Mouse (Mus musculus): ENCODE results near the gene Shcbp1. TPM values are rescaled to one million over a fixed set of nuclear protein-coding genes. Genes with fewer than 3 reads are reported as not detected.
"Not testable (repeated sequence)": the region's sequence is repeated elsewhere in the genome, so short reads cannot be mapped to it uniquely, and the experiment has no call there.

Gene Shcbp1
- polyA plus RNA-seq, 1 experiment from 2014 or later, result 16.2 TPM

- no peak overlapping the region for H3K4me2 ChIP-seq (replicated peaks; ENCODE audit: low read depth)
These were observed 48.4 kb downstream of the Shcbp1 start for GRCm38 (mm10) chr8:4730942-4731341.

GRCm38 (mm10) chr8:4715546-4715945 lies 63.8 kb downstream of the Shcbp1 start:
- WGBS, result 62% methylated on average over 2 of the region's 2 CpGs
- ATAC-seq, result no peak
- no peak overlapping the region for H3K9ac ChIP-seq (ENCODE audit: low read depth, low read length)
- TF ChIP-seq CTCF (IDR thresholded peaks at IDR 0.05; ENCODE audit: low read depth), result no peak
- no peaks in the 10 kb centered on the region for H3K9me3 ChIP-seq (ENCODE audit: control insufficient read depth)
- no peaks in the 10 kb centered on the region for H3K27me3 ChIP-seq (replicated peaks; ENCODE audit: control insufficient read depth, insufficient read depth, low read length)
- H3K4me3 ChIP-seq (ENCODE audit: low read depth, low read length), result no peak overlapping the region
- no peak overlapping the region for H3K4me2 ChIP-seq (replicated peaks; ENCODE audit: low read depth)
- no peaks in the 10 kb centered on the region for H3K36me3 ChIP-seq (ENCODE audit: control insufficient read depth, insufficient read depth)
- no peak overlapping the region for H3K27ac ChIP-seq (ENCODE audit: low read depth, low read length)
- no peaks in the 10 kb centered on the region for H3K4me1 ChIP-seq (replicated peaks; ENCODE audit: control insufficient read depth, insufficient read depth, low read length)

More at GRCm38 (mm10) chr8:4730942-4731341, 48.4 kb downstream of the Shcbp1 start:
- Histone ChIP-seq H3K36me3 (ENCODE audit: control insufficient read depth, insufficient read depth) (no peaks in the 10 kb centered on the region; the same call in 1 of the 2 replicates), H3K4me3 (ENCODE audit: low read depth, low read length) (no peak overlapping the region), H3K4me1 (replicated peaks; ENCODE audit: control insufficient read depth, insufficient read depth, low read length) (no peaks in the 10 kb centered on the region), H3K9me3 (ENCODE audit: control insufficient read depth) (no peaks in the 10 kb centered on the region), H3K9ac (ENCODE audit: low read depth, low read length) (no peak overlapping the region), H3K27ac (ENCODE audit: low read depth, low read length) (no peak overlapping the region), H3K27me3 (replicated peaks; ENCODE audit: control insufficient read depth, insufficient read depth, low read length) (no peaks in the 10 kb centered on the region)
- no peak for ATAC-seq
- 80% methylated on average over 1 of the region's 1 CpGs for WGBS
- peak; percentile 64 for TF ChIP-seq CTCF (IDR thresholded peaks at IDR 0.05; ENCODE audit: low read depth)

- H3K4me3 ChIP-seq (ENCODE audit: low read depth, low read length); H3K27me3 ChIP-seq (replicated peaks; ENCODE audit: control insufficient read depth, insufficient read depth, low read length); ATAC-seq; H3K9me3 ChIP-seq (ENCODE audit: control insufficient read depth); H3K27ac ChIP-seq (ENCODE audit: low read depth, low read length); H3K36me3 ChIP-seq (ENCODE audit: control insufficient read depth, insufficient read depth); H3K4me2 ChIP-seq (replicated peaks; ENCODE audit: low read depth); H3K4me1 ChIP-seq (replicated peaks; ENCODE audit: control insufficient read depth, insufficient read depth, low read length); H3K9ac ChIP-seq (ENCODE audit: low read depth, low read length): not testable (repeated sequence)
- 67% methylated on average over 5 of the region's 5 CpGs for WGBS
These were observed 71.0 kb downstream of the Shcbp1 start for GRCm38 (mm10) chr8:4708346-4708745.

- 80% methylated on average over 7 of the region's 7 CpGs for WGBS
- H3K27me3 ChIP-seq (replicated peaks; ENCODE audit: control insufficient read depth, insufficient read depth, low read length), result not testable (repeated sequence)
These were observed 71.5 kb downstream of the Shcbp1 start for GRCm38 (mm10) chr8:4707916-4708315.

GRCm38 (mm10) chr8:4691634-4692033 lies 87.7 kb downstream of the Shcbp1 start:
- no peak for ATAC-seq
- no peak overlapping the region for H3K4me2 ChIP-seq (replicated peaks; ENCODE audit: low read depth)
- H3K9me3 ChIP-seq (ENCODE audit: control insufficient read depth), result no peaks in the 10 kb centered on the region
- H3K36me3 ChIP-seq (ENCODE audit: control insufficient read depth, insufficient read depth), result no peaks in the 10 kb centered on the region
- TF ChIP-seq CTCF (IDR thresholded peaks at IDR 0.05; ENCODE audit: low read depth), result no peak
- no peak overlapping the region for H3K27ac ChIP-seq (ENCODE audit: low read depth, low read length)
- no peak overlapping the region for H3K9ac ChIP-seq (ENCODE audit: low read depth, low read length)
- no peaks in the 10 kb centered on the region for H3K4me1 ChIP-seq (replicated peaks; ENCODE audit: control insufficient read depth, insufficient read depth, low read length)
- H3K27me3 ChIP-seq (replicated peaks; ENCODE audit: control insufficient read depth, insufficient read depth, low read length), result no peaks in the 10 kb centered on the region
- no peak overlapping the region for H3K4me3 ChIP-seq (ENCODE audit: low read depth, low read length)
- WGBS, result 61% methylated on average over 1 of the region's 1 CpGs

More at GRCm38 (mm10) chr8:4707916-4708315, 71.5 kb downstream of the Shcbp1 start:
- H3K4me2 ChIP-seq (replicated peaks; ENCODE audit: low read depth); ATAC-seq; H3K36me3 ChIP-seq (ENCODE audit: control insufficient read depth, insufficient read depth); H3K4me1 ChIP-seq (replicated peaks; ENCODE audit: control insufficient read depth, insufficient read depth, low read length); H3K27ac ChIP-seq (ENCODE audit: low read depth, low read length); H3K9me3 ChIP-seq (ENCODE audit: control insufficient read depth); H3K4me3 ChIP-seq (ENCODE audit: low read depth, low read length); H3K9ac ChIP-seq (ENCODE audit: low read depth, low read length): not testable (repeated sequence)

Other genes starting within 250 kb of the Shcbp1 start
- gene Zfp958, start 166.4 kb downstream of the Shcbp1 start, polyA plus RNA-seq (2015; fragmentation: Nextera tagmentation; extraction: Ambion mirVana), result 4.9 and 6.2 TPM in 2 replicates

Measured in intestine, postnatal 0 days (tissue).